Mouse (Mus musculus) adrenal gland, postnatal 4 days (tissue): ENCODE data around the gene Rnd3. TPM values are rescaled to one million over a fixed set of nuclear protein-coding genes. Genes with fewer than 3 reads are reported as not detected.

Experiments
- DNase-seq, 2 experiments: peaks; one replicate each; pipeline ENCODE4 v3.0.0; 2021 to 2022; ENCODE audit warnings: low spot score in 2 of 2, mixed read lengths in 2 of 2
- total RNA-seq, 2 experiments: library from RNA; stranded (reverse); gene quantifications; 2 replicates each; pipeline ENCODE4 v1.2.3; 2021

Rnd3 gene
- total RNA-seq, 2 experiments from 2014 or later: 49.6 to 53.4 TPM

GRCm38 (mm10) chr2:51132181-51132580 lies 16.7 kb downstream of the Rnd3 start:
- DNase-seq: no peak

GRCm38 (mm10) chr2:51128090-51128489 lies 20.8 kb downstream of the Rnd3 start:
- no peak for DNase-seq

GRCm38 (mm10) chr2:51110271-51110670 lies 38.6 kb downstream of the Rnd3 start:
- no peak for DNase-seq

GRCm38 (mm10) chr2:51108631-51109030 lies 40.3 kb downstream of the Rnd3 start:
- DNase-seq: no peak

GRCm38 (mm10) chr2:51101187-51101586 lies 47.7 kb downstream of the Rnd3 start:
- DNase-seq: no peak

- DNase-seq: no peak
Observed at GRCm38 (mm10) chr2:51099987-51100386, 48.9 kb downstream of the Rnd3 start.

- no peak for DNase-seq
Observed at GRCm38 (mm10) chr2:51099240-51099639, 49.7 kb downstream of the Rnd3 start.

- no peak for DNase-seq
Observed at GRCm38 (mm10) chr2:51090688-51091087, 58.2 kb downstream of the Rnd3 start.

- no peak for DNase-seq
Observed at GRCm38 (mm10) chr2:51090049-51090448, 58.9 kb downstream of the Rnd3 start.

- DNase-seq: no peak
Observed at GRCm38 (mm10) chr2:51088843-51089573, 59.9 kb downstream of the Rnd3 start.

GRCm38 (mm10) chr2:51088123-51088453 lies 60.8 kb downstream of the Rnd3 start:
- no peak for DNase-seq

- DNase-seq: no peak
Observed at GRCm38 (mm10) chr2:51087307-51088122, 61.4 kb downstream of the Rnd3 start.

GRCm38 (mm10) chr2:51085155-51085554 lies 63.8 kb downstream of the Rnd3 start:
- no peak for DNase-seq

- no peak for DNase-seq
Observed at GRCm38 (mm10) chr2:51082714-51083351, 66.1 kb downstream of the Rnd3 start.
